26 mouse cellular contexts compared by ENCODE assay signal in genomic region chr8:35956319-35956718, GRCm38 (mm10).
DNase-seq lines count a peak whose midpoint lies in the region; ATAC-seq and TF ChIP-seq lines count a peak whose summit lies in the region.
"Had no signal": no experiment of that assay in that cellular context is flagged by ENCODE, and none has a peak within 500 bp of the region (broad histone marks: within the 10 kb centered on the region; RNA-seq: fewer than 3 reads in every experiment).

No protein-coding gene starts in this region.

- WGBS in neural tube, embryonic 14.5 days = 29% methylated on average over 2 of the region's 2 CpGs
- 25% methylated on average over 2 of the region's 2 CpGs for whole genome bisulfite sequencing in neural tube, embryonic 15.5 days
- 6% methylated on average over 2 of the region's 2 CpGs for WGBS in forebrain, embryonic 15.5 days

- H3K4me3 ChIP-seq in neural tube, embryonic 14.5 days (ENCODE audit: low read depth, low read length) = no peak overlapping the region
- no peak overlapping the region for H3K4me3 ChIP-seq in neural tube, embryonic 15.5 days (replicated peaks)
- no peak overlapping the region for H3K4me3 ChIP-seq in forebrain, embryonic 15.5 days
- H3K4me3 ChIP-seq: embryonic facial prominence, embryonic 12.5 days; erythroblast, embryonic 14.5 days; hindbrain, embryonic 15.5 days; left cerebral cortex, adult 2 months; megakaryocyte, embryonic 14.5 days; myocyte; stomach, embryonic 15.5 days had no signal

- TF ChIP-seq POLR2A in brain, embryonic 14.5 days (IDR thresholded peaks at IDR 0.05; ENCODE audit: borderline replicate concordance, extremely low read depth, insufficient read depth, insufficient read length, poor library complexity, severe bottlenecking) = no peak

- no peak overlapping the region for H3K9ac ChIP-seq in neural tube, embryonic 14.5 days (replicated peaks; ENCODE audit: low read depth, low read length)
- no peak overlapping the region for H3K9ac ChIP-seq in neural tube, embryonic 15.5 days (replicated peaks)
- no peak overlapping the region for H3K9ac ChIP-seq in forebrain, embryonic 15.5 days (replicated peaks)
- H3K9ac ChIP-seq: embryonic facial prominence, embryonic 12.5 days; hindbrain, embryonic 15.5 days; stomach, embryonic 15.5 days had no signal

- no peaks in the 10 kb centered on the region for H3K36me3 ChIP-seq in neural tube, embryonic 14.5 days (ENCODE audit: control insufficient read depth, insufficient read depth, low read length)
- H3K36me3 ChIP-seq in neural tube, embryonic 15.5 days = no peaks in the 10 kb centered on the region
- H3K36me3 ChIP-seq in forebrain, embryonic 15.5 days = no peaks in the 10 kb centered on the region
- H3K36me3 ChIP-seq: embryonic facial prominence, embryonic 12.5 days; G1E; hindbrain, embryonic 15.5 days; stomach, embryonic 15.5 days had no signal

- no peak overlapping the region for H3K4me2 ChIP-seq in neural tube, embryonic 14.5 days (ENCODE audit: low read depth, low read length)
- no peak overlapping the region for H3K4me2 ChIP-seq in neural tube, embryonic 15.5 days
- H3K4me2 ChIP-seq in forebrain, embryonic 15.5 days (replicated peaks) = no peak overlapping the region
- H3K4me2 ChIP-seq: embryonic facial prominence, embryonic 12.5 days; heart, embryonic 11.5 days; hindbrain, embryonic 15.5 days; stomach, embryonic 15.5 days had no signal

- H3K27me3 ChIP-seq in neural tube, embryonic 14.5 days (ENCODE audit: control insufficient read depth, insufficient read depth, low read length) = no peaks in the 10 kb centered on the region
- H3K27me3 ChIP-seq in neural tube, embryonic 15.5 days (replicated peaks) = no peaks in the 10 kb centered on the region
- H3K27me3 ChIP-seq in forebrain, embryonic 15.5 days = no peaks in the 10 kb centered on the region
- H3K27me3 ChIP-seq: embryonic facial prominence, embryonic 12.5 days; hindbrain, embryonic 15.5 days; megakaryocyte, embryonic 14.5 days; stomach, embryonic 15.5 days had no signal

- H3K9me3 ChIP-seq in neural tube, embryonic 14.5 days (ENCODE audit: control insufficient read depth, low read length) = no peaks in the 10 kb centered on the region
- H3K9me3 ChIP-seq in neural tube, embryonic 15.5 days (replicated peaks) = no peaks in the 10 kb centered on the region
- H3K9me3 ChIP-seq in forebrain, embryonic 15.5 days = no peaks in the 10 kb centered on the region
- H3K9me3 ChIP-seq: embryonic facial prominence, embryonic 12.5 days; G1E; hindbrain, embryonic 15.5 days; megakaryocyte, embryonic 14.5 days; stomach, embryonic 15.5 days had no signal

- peak; percentile 79 for DNase-seq in brain, embryonic 14.5 days (ENCODE audit: low read depth)
- DNase-seq in layer of hippocampus, adult 8-10 months (ENCODE audit: low spot score in 2 of 2) = no peak
- no peak for DNase-seq in adrenal gland, postnatal 14 days
- no peak for DNase-seq in ovary, postnatal 10 days (ENCODE audit: low spot score)
- DNase-seq: adrenal gland, adult 2 months; cerebellum, adult 9-10 months; gastrocnemius, postnatal 25 days; heart, postnatal 14 days; kidney, postnatal 36 days; layer of hippocampus, adult 9-11 months; left cerebral cortex, postnatal 4 days; lung, adult 2 months; right cerebral cortex, postnatal 25 days had no signal

- peak; percentile 54; the same call in 1 of the 2 replicates for ATAC-seq in neural tube, embryonic 14.5 days (ENCODE audit: low read depth)
- ATAC-seq in neural tube, embryonic 15.5 days (ENCODE audit: low FRiP score) = no peak
- peak; percentile 63 for ATAC-seq in forebrain, embryonic 15.5 days (replicated peaks)
- ATAC-seq: intestine, embryonic 16.5 days had no signal

- H3K4me1 ChIP-seq in neural tube, embryonic 14.5 days (ENCODE audit: control insufficient read depth, insufficient read depth, low read length) = no peaks in the 10 kb centered on the region
- peaks cover 8% of the 10 kb centered on the region for H3K4me1 ChIP-seq in neural tube, embryonic 15.5 days
- peaks cover 33% of the 10 kb centered on the region for H3K4me1 ChIP-seq in forebrain, embryonic 15.5 days
- H3K4me1 ChIP-seq: megakaryocyte, embryonic 14.5 days; stomach, embryonic 15.5 days had no signal

- TF ChIP-seq CTCF in brain, embryonic 14.5 days (IDR thresholded peaks at IDR 0.05; ENCODE audit: borderline replicate concordance, extremely low read depth, insufficient read depth, insufficient read length) = no peak

- H3K27ac ChIP-seq in neural tube, embryonic 14.5 days (ENCODE audit: low read depth, low read length) = no peak overlapping the region
- H3K27ac ChIP-seq in neural tube, embryonic 15.5 days (replicated peaks) = no peak overlapping the region
- H3K27ac ChIP-seq in forebrain, embryonic 15.5 days (replicated peaks) = peak overlapping the region; percentile 48; the same call in 1 of the 2 replicates
- H3K27ac ChIP-seq: embryonic facial prominence, embryonic 12.5 days; hindbrain, embryonic 15.5 days; left cerebral cortex, adult 2 months; stomach, embryonic 15.5 days had no signal
